Mouse (Mus musculus): ENCODE measurements at regions not wholly inside any gene's neighbourhood (a gene's known extent, or its start where the extent isn't known, plus 50 kb on each side); places are given as distances from the start of the nearest gene placed in this dataset.

GRCm38 (mm10) chr9:84828934-84829333, 483.6 kb upstream of the Gm11114 start:
- TF ChIP-seq CTCF (IDR thresholded peaks at IDR 0.05; ENCODE audit: borderline replicate concordance, extremely low read depth, insufficient read depth, insufficient read length) (no peak), POLR2A (IDR thresholded peaks at IDR 0.05; ENCODE audit: borderline replicate concordance, extremely low read depth, insufficient read depth, insufficient read length, poor library complexity, severe bottlenecking) (no peak)
